Mouse (Mus musculus): Measurements from ENCODE around the gene Rbck1. TPM values are rescaled to one million over a fixed set of nuclear protein-coding genes. Genes with fewer than 3 reads are reported as not detected.

Gene Rbck1
- polyA plus RNA-seq, 1 experiment: 340 TPM

GRCm38 (mm10) chr2:152335289-152335820 lies 2.9 kb upstream of the Rbck1 start:
- Histone ChIP-seq H3K4me3 (ENCODE audit: low read depth, low read length) (no peak overlapping the region), H3K36me3 (ENCODE audit: control insufficient read depth, insufficient read depth, low read length) (no peaks in the 10 kb centered on the region), H3K27ac (ENCODE audit: insufficient read depth, low read depth, low read length) (no peak overlapping the region), H3K27me3 (ENCODE audit: control insufficient read depth, insufficient read depth, low read length) (no peaks in the 10 kb centered on the region), H3K4me1 (ENCODE audit: control insufficient read depth, insufficient read depth, insufficient read length, low read length) (peaks cover 31% of the 10 kb centered on the region)
- TF ChIP-seq POLR2A (IDR thresholded peaks at IDR 0.05; ENCODE audit: low read depth, low read length): no peak
- no peak for TF ChIP-seq CTCF (IDR thresholded peaks at IDR 0.05; ENCODE audit: extremely low read depth, insufficient read length, insufficient replicate concordance, low read depth, low read length)
- WGBS: 49% methylated on average over 11 of the region's 11 CpGs

GRCm38 (mm10) chr2:152333345-152334006 lies 1.0 kb upstream of the Rbck1 start:
- TF ChIP-seq CTCF (IDR thresholded peaks at IDR 0.05; ENCODE audit: extremely low read depth, insufficient read length, insufficient replicate concordance, low read depth, low read length) (no peak), POLR2A (IDR thresholded peaks at IDR 0.05; ENCODE audit: low read depth, low read length) (no peak)
- 83% methylated on average over 4 of the region's 4 CpGs for WGBS
- Histone ChIP-seq H3K27me3 (ENCODE audit: control insufficient read depth, insufficient read depth, low read length) (no peaks in the 10 kb centered on the region), H3K4me1 (ENCODE audit: control insufficient read depth, insufficient read depth, insufficient read length, low read length) (peaks cover 29% of the 10 kb centered on the region), H3K4me3 (ENCODE audit: low read depth, low read length) (no peak overlapping the region), H3K36me3 (ENCODE audit: control insufficient read depth, insufficient read depth, low read length) (peaks cover 6% of the 10 kb centered on the region), H3K27ac (ENCODE audit: insufficient read depth, low read depth, low read length) (no peak overlapping the region)

- no peak overlapping the region for H3K27ac ChIP-seq (ENCODE audit: insufficient read depth, low read depth, low read length)
- no peak for TF ChIP-seq CTCF (IDR thresholded peaks at IDR 0.05; ENCODE audit: extremely low read depth, insufficient read length, insufficient replicate concordance, low read depth, low read length)
- no peak for TF ChIP-seq POLR2A (IDR thresholded peaks at IDR 0.05; ENCODE audit: low read depth, low read length)
- 23% methylated on average over 7 of the region's 7 CpGs for WGBS
- H3K4me1 ChIP-seq (ENCODE audit: control insufficient read depth, insufficient read depth, insufficient read length, low read length): peaks cover 14% of the 10 kb centered on the region
- no peaks in the 10 kb centered on the region for H3K27me3 ChIP-seq (ENCODE audit: control insufficient read depth, insufficient read depth, low read length)
- peak overlapping the region; percentile 30 for H3K4me3 ChIP-seq (ENCODE audit: low read depth, low read length)
- H3K36me3 ChIP-seq (ENCODE audit: control insufficient read depth, insufficient read depth, low read length): peaks cover 20% of the 10 kb centered on the region
Measured at GRCm38 (mm10) chr2:152330858-152331423, 1.5 kb downstream of the Rbck1 start.

GRCm38 (mm10) chr2:152327980-152328379 lies 4.5 kb downstream of the Rbck1 start:
- Histone ChIP-seq H3K36me3 (ENCODE audit: control insufficient read depth, insufficient read depth, low read length) (peaks cover 44% of the 10 kb centered on the region), H3K4me3 (ENCODE audit: low read depth, low read length) (no peak overlapping the region), H3K27me3 (ENCODE audit: control insufficient read depth, insufficient read depth, low read length) (no peaks in the 10 kb centered on the region), H3K4me1 (ENCODE audit: control insufficient read depth, insufficient read depth, insufficient read length, low read length) (peaks cover 9% of the 10 kb centered on the region), H3K27ac (ENCODE audit: insufficient read depth, low read depth, low read length) (no peak overlapping the region)
- no peak for TF ChIP-seq CTCF (IDR thresholded peaks at IDR 0.05; ENCODE audit: extremely low read depth, insufficient read length, insufficient replicate concordance, low read depth, low read length)
- TF ChIP-seq POLR2A (IDR thresholded peaks at IDR 0.05; ENCODE audit: low read depth, low read length): no peak
- WGBS: 74% methylated on average over 5 of the region's 5 CpGs

- Histone ChIP-seq H3K36me3 (ENCODE audit: control insufficient read depth, insufficient read depth, low read length) (peaks cover 56% of the 10 kb centered on the region), H3K27ac (ENCODE audit: insufficient read depth, low read depth, low read length) (no peak overlapping the region), H3K4me1 (ENCODE audit: control insufficient read depth, insufficient read depth, insufficient read length, low read length) (peaks cover 9% of the 10 kb centered on the region), H3K27me3 (ENCODE audit: control insufficient read depth, insufficient read depth, low read length) (no peaks in the 10 kb centered on the region), H3K4me3 (ENCODE audit: low read depth, low read length) (no peak overlapping the region)
- TF ChIP-seq POLR2A (IDR thresholded peaks at IDR 0.05; ENCODE audit: low read depth, low read length): no peak
- TF ChIP-seq CTCF (IDR thresholded peaks at IDR 0.05; ENCODE audit: extremely low read depth, insufficient read length, insufficient replicate concordance, low read depth, low read length): no peak
- WGBS: 85% methylated on average over 8 of the region's 8 CpGs
Measured at GRCm38 (mm10) chr2:152326654-152327053, 5.8 kb downstream of the Rbck1 start.

GRCm38 (mm10) chr2:152326157-152326556 lies 6.3 kb downstream of the Rbck1 start:
- 93% methylated on average over 13 of the region's 13 CpGs for WGBS
- Histone ChIP-seq H3K4me1 (ENCODE audit: control insufficient read depth, insufficient read depth, insufficient read length, low read length) (peaks cover 8% of the 10 kb centered on the region), H3K27me3 (ENCODE audit: control insufficient read depth, insufficient read depth, low read length) (no peaks in the 10 kb centered on the region), H3K27ac (ENCODE audit: insufficient read depth, low read depth, low read length) (no peak overlapping the region), H3K36me3 (ENCODE audit: control insufficient read depth, insufficient read depth, low read length) (peaks cover 57% of the 10 kb centered on the region), H3K4me3 (ENCODE audit: low read depth, low read length) (no peak overlapping the region)
- no peak for TF ChIP-seq CTCF (IDR thresholded peaks at IDR 0.05; ENCODE audit: extremely low read depth, insufficient read length, insufficient replicate concordance, low read depth, low read length)
- TF ChIP-seq POLR2A (IDR thresholded peaks at IDR 0.05; ENCODE audit: low read depth, low read length): no peak

GRCm38 (mm10) chr2:152324842-152325241 lies 7.6 kb downstream of the Rbck1 start:
- no peak overlapping the region for H3K27ac ChIP-seq (ENCODE audit: insufficient read depth, low read depth, low read length)
- H3K4me1 ChIP-seq (ENCODE audit: control insufficient read depth, insufficient read depth, insufficient read length, low read length): peaks cover 4% of the 10 kb centered on the region; the same call in 1 of the 2 replicates
- no peak for TF ChIP-seq CTCF (IDR thresholded peaks at IDR 0.05; ENCODE audit: extremely low read depth, insufficient read length, insufficient replicate concordance, low read depth, low read length)
- no peak for TF ChIP-seq POLR2A (IDR thresholded peaks at IDR 0.05; ENCODE audit: low read depth, low read length)
- WGBS: 70% methylated on average over 3 of the region's 3 CpGs
- no peaks in the 10 kb centered on the region for H3K27me3 ChIP-seq (ENCODE audit: control insufficient read depth, insufficient read depth, low read length)
- no peak overlapping the region for H3K4me3 ChIP-seq (ENCODE audit: low read depth, low read length)
- peaks cover 65% of the 10 kb centered on the region for H3K36me3 ChIP-seq (ENCODE audit: control insufficient read depth, insufficient read depth, low read length)
